Mouse (Mus musculus): ENCODE results near the gene Rprd1b.
A peak's percentile ranks its signal among the peaks of the same experiment; 100 is the strongest.

Rprd1b gene

DNA sequence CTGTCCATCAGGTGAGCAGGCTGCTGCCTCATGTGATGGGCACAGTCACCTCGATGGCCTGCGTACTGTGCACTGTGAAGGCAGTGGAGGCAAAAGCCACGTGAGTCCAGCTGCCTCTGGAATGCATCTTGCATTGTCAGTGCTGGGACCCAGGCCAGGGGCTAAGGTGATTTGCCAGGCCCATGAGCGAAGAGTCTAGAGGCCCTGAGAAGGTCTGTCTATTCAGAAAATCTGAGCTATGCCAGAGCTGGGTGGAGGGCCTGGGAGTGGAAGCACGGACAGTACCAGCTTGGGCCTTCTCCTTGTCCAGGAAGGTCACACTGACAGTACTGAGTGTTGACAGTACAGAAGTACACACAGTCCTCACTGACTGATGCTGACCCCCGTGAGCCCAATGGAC is 94.5 kb downstream of the Rprd1b start:
- DNase-seq (ENCODE audit: low read depth, low spot score): no peak

- DNase-seq (ENCODE audit: low read depth, low spot score): no peak
These were observed 98.9 kb downstream of the Rprd1b start for GRCm38 (mm10) chr2:158127245-158127644.

GRCm38 (mm10) chr2:158127872-158128271 is 99.6 kb downstream of the Rprd1b start:
- no peak for DNase-seq (ENCODE audit: low read depth, low spot score)

GRCm38 (mm10) chr2:158128461-158129130 is 100.3 kb downstream of the Rprd1b start:
- DNase-seq (ENCODE audit: low read depth, low spot score): no peak

GRCm38 (mm10) chr2:158129291-158130002 is 101.2 kb downstream of the Rprd1b start:
- no peak for DNase-seq (ENCODE audit: low read depth, low spot score)

DNA sequence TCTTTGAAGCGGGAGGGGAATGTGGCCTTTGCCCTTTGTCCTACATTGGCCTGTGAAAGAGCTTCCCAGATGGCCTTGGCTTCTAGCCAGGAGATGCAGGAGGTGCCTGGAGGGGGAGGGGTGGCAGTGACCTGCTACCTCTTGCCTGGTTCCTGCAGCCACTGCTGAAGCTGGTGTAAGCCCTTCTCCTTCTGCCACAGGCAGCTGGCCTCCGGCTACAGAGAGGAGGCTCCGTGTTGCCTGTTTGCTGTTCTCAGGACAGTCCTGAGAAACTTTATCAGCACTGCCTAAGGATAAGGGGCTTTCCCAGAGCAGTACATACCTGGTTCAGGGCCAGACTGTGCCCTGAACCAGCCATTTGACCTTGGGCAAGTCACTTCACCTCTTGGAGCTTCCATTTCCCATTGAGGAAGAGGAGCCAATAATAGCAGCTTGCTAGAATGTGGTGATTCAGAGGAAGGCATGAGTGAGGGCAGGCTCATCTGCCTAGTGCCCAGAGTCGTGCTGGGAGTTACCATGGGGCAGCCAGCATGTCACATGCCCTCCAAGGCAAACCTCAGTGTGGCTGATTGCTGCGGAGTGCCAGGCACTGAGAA is 102.2 kb downstream of the Rprd1b start:
- no peak for DNase-seq (ENCODE audit: low read depth, low spot score)

DNA sequence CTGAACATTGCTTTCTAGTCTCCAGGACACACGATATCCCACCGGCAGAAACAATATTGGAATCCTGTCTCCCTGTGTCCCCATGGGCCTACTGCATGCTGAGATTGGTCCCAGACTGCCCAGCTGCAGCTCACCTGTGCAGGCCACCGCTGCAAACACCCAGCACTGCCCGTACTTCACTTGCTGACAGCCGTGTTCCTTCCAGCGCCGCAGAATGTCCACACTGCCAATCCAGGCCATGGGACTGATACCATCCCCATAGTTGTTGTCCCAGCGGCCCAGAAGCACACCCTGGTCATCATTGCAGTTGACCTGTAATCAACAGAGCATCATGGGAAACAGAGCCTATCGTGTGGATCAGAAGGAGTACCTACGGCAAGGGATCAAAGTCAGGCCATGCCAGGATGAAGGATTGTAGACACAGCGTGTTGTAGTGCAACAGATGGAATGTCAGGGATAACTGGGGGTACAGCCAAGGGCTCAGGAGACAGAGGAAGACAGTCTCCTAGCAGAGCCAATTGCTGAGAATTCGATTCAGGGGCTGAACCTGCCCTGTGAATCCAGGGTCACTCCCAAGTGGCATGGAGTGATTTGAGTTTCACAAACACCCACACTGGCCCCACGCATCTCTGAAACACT is 103.0 kb downstream of the Rprd1b start:
- no peak for DNase-seq (ENCODE audit: low read depth, low spot score)

DNA sequence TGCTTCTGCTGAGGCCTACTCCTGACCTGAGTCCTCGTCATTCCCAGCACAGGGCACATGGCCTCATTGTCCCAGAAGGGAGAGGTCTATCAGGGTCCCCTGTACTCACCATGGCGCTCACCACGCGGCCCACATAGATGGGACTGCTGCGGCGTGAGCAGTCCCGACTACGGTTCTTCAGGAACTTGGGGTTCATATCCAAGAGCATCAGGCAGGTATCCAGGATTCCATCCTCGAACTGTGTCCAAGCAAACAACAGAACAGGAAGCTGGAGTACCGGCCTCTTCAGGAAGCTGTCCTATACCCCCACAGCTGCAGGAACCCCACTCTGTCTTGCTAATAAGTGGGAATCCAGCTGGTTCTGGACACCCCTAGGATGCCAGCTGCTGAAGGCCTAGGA is 104.0 kb downstream of the Rprd1b start:
- DNase-seq (ENCODE audit: low read depth, low spot score): no peak

GRCm38 (mm10) chr2:158133050-158133449 is 104.8 kb downstream of the Rprd1b start:
- no peak for DNase-seq (ENCODE audit: low read depth, low spot score)

DNA sequence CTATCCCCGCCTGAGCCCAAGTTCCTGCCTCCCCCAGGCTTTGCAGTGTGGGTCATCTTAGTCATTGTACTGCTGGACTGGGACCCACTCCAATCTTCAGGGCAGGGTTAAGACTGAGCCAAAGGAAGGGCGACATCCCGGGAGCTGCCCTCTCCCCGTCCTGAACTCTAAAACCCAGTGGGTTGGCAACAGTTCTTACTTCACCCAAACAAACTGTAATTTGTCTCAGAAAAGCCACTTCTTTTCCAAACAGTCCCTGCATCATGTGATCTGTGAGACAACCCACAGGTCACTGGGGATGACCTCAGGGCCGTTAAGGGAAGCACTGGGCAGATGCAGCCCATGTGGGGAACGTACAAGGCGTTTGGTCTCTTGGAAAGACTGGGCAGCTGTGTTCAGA is 107.9 kb downstream of the Rprd1b start:
- no peak for DNase-seq (ENCODE audit: low read depth, low spot score)

GRCm38 (mm10) chr2:158137771-158138170 is 109.5 kb downstream of the Rprd1b start:
- DNase-seq (ENCODE audit: low read depth, low spot score): no peak

- no peak for DNase-seq (ENCODE audit: low read depth, low spot score)
These were observed 110.5 kb downstream of the Rprd1b start for GRCm38 (mm10) chr2:158138778-158139177.

- DNase-seq (ENCODE audit: low read depth, low spot score): no peak
These were observed 111.3 kb downstream of the Rprd1b start for GRCm38 (mm10) chr2:158139628-158140027.

DNA sequence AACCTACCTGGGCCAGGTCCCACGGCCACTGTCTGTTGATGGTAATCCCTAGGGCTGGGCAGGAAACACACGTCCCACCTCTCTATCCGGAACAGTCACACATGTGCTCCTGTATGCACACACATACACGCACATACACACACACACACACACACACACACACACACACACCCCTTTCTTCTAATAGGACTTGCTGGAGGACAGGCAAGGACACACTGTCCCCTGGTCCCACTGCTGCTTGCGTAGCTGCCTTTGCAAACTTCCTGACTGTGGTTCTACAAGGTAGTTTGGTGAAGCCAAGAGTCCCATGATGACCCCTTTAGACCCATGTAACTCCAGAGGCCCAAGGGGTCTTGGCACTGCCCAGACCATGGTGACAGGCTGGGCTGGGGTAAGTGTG is 112.4 kb downstream of the Rprd1b start:
- DNase-seq (ENCODE audit: low read depth, low spot score): no peak

GRCm38 (mm10) chr2:158141271-158141670 is 113.0 kb downstream of the Rprd1b start:
- no peak for DNase-seq (ENCODE audit: low read depth, low spot score)

DNA sequence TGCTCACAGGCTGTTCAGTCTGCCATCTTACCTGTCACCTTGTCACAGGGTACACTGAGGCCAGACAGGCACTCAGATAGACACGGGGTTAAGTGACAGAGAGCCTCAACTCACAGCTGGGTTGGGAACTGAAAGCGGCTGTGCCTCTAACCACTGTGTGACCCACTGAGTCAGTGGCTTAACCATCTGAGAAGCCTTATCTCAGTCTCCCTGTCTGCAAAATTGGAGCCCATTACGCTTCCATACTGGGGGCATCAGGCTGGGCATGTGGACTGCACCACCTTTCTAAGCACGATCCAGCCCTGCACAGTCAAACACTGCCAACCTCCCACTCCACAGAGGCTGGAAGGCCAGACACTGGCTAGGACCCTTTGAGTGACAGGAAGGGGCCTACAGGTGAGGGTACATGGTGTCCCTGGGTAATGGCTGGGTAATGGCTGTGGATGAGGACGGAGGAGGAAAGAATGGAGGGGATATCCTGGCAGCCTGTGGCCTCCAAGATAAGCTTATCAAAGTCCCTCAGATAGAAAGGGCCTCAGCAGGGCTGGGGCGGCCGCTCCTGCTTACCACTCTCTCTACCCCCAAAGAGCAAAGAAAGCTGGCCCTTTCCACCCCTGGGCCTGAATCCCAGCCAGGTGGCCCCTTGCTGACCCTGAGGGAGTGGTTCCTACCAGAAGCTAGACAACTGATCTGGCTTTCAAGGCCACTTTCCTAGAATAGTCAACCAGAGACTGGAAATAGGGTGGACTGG is 113.6 kb downstream of the Rprd1b start:
- DNase-seq (ENCODE audit: low read depth, low spot score): peak; percentile 87

GRCm38 (mm10) chr2:158142981-158143380 is 114.7 kb downstream of the Rprd1b start:
- DNase-seq (ENCODE audit: low read depth, low spot score): no peak

GRCm38 (mm10) chr2:158143816-158144215 is 115.5 kb downstream of the Rprd1b start:
- DNase-seq (ENCODE audit: low read depth, low spot score): no peak

DNA sequence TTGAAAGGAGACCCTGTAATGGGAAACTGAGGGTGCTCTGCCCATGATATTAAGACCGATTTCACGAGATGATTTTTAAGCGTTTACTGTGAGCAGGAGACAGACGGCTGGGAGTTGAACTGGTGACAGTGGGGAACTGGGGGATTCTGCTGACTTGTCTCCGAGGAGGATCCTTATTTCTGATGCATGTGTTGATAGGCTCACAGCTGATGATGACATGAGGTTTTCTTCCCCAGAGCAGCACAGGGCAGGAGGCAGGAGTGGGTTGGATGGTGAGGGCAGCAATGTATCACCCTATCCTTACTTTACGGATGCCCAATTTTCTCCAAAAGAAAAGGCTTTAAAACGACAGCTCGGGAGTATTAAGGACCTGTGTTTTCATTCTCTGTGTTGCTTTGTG is 116.0 kb downstream of the Rprd1b start:
- no peak for DNase-seq (ENCODE audit: low read depth, low spot score)

GRCm38 (mm10) chr2:158144750-158145527 is 116.6 kb downstream of the Rprd1b start:
- DNase-seq (ENCODE audit: low read depth, low spot score): no peak

DNA sequence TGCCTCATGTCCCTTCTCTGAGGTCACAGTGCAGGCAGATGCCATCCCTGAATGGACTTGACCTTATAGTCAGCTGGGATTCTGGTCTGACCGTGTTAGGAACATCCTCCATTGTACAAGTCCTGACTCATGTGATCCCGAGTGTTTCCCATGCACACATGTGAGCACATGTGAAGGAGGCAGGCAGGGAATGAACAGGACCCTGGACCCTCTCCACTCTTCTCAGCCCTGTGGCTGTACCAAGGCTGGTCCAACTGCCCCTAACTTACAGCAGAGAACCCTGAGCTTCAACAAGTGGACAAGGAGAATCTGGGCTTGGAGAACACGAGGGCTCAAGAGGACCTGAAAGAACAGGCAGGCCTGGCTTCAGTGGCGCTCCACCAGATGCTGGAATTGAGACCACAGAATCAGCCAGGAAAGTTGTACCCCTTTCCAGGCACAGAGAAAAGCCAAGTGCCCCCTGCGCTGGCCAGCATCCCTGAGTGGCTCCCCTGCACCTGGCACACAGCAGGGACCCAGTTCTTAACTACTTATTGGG is 117.3 kb downstream of the Rprd1b start:
- no peak for DNase-seq (ENCODE audit: low read depth, low spot score)
